Mouse (Mus musculus) cortical plate, adult 2 months (tissue): ENCODE data around the gene Ptpn12.

Source experiments
- CTCF ChIP-seq: fragments of 200-500 bp; IDR thresholded peaks from 2 replicates; pipeline ENCODE4 v1.5.1; 2011; ENCODE audit warnings: mild to moderate bottlenecking, control low read depth, low read length; ENCODE audit not compliant: insufficient read depth; ENCODE audit errors: extremely low read depth
- POLR2A ChIP-seq: fragments of 200-500 bp; IDR thresholded peaks from 2 replicates; pipeline ENCODE4 v1.6.1; 2011; ENCODE audit warnings: mild to moderate bottlenecking, low read length, control low read depth; ENCODE audit not compliant: insufficient read depth; ENCODE audit errors: extremely low read depth

DNA sequence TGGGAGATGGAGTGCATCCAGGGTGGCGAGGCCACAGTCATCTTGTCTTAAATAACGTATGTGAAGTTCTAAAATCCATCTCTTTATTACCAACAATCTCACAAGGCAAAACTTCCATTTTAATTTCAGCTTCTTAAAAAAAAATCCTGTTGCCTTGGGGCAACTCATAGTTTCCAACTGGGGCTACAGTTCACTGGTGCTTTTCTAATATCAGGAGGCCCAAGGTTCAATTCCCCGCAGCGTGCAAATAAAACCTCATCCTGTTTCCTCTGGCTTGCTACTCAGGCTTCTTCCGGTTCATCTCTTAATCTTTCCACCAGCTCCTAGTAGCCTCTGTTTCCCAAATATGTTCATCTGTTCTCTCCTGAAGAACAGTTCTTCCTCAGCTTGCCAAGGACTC is 17.6 kb downstream of the Ptpn12 start:
- TF ChIP-seq POLR2A (no peak), CTCF (no peak)
